Mouse (Mus musculus) megakaryocyte, embryonic 14.5 days (primary cell): ENCODE data around the gene Rhbdd2.

ENCODE experiments used
- FLI1 ChIP-seq: IDR thresholded peaks from 2 replicates; pipeline ENCODE4 v1.6.1; 2012; ENCODE audit warnings: low read length, inconsistent platforms, mixed read lengths
- GATA1 ChIP-seq: IDR thresholded peaks from 3 replicates; pipeline ENCODE4 v1.6.1; 2012; ENCODE audit warnings: mixed read lengths, low read length, inconsistent platforms, borderline replicate concordance

- TF ChIP-seq GATA1, result no peak
- no peak for TF ChIP-seq FLI1
Observed at GRCm38 (mm10) chr5:135623006-135623563, 9.3 kb upstream of the Rhbdd2 start.
